Mouse (Mus musculus) kidney, postnatal 4 days (tissue): ENCODE results near the gene Cdk4.
"Not testable (repeated sequence)": the region's sequence is repeated elsewhere in the genome, so short reads cannot be mapped to it uniquely, and the experiment has no call there.

Experiments
- DNase-seq, 2 experiments: peaks; one replicate each; pipeline ENCODE4 v3.0.0; 2021; ENCODE audit warnings: mixed read lengths in 2 of 2

Cdk4 gene

GRCm38 (mm10) chr10:127058161-127058560, 5.2 kb upstream of the Cdk4 start:
- DNase-seq: peak; percentile 89 to 90

GRCm38 (mm10) chr10:127058708-127059107, 4.6 kb upstream of the Cdk4 start:
- no peak for DNase-seq

GRCm38 (mm10) chr10:127059174-127059967, 4.0 kb upstream of the Cdk4 start:
- DNase-seq: peak; percentile 41 to 62

GRCm38 (mm10) chr10:127059968-127060916, 3.1 kb upstream of the Cdk4 start, which contains the start of gene March9:
TSS of gene March9 (minus strand) at chr10:127060184.
- peak; percentile 79 to 86 for DNase-seq

- no peak for DNase-seq
These were observed 2.2 kb upstream of the Cdk4 start for GRCm38 (mm10) chr10:127061085-127061484.

GRCm38 (mm10) chr10:127061513-127061912, 1.8 kb upstream of the Cdk4 start:
- no peak for DNase-seq

GRCm38 (mm10) chr10:127062101-127062500, 1.2 kb upstream of the Cdk4 start:
- DNase-seq: not testable (repeated sequence)

GRCm38 (mm10) chr10:127062503-127062902, 831 bp upstream of the Cdk4 start:
- no peak for DNase-seq

GRCm38 (mm10) chr10:127063913-127064870, 858 bp downstream of the Cdk4 start:
- DNase-seq: no peak

GRCm38 (mm10) chr10:127065981-127066380, 2.6 kb downstream of the Cdk4 start:
- DNase-seq: no peak

GRCm38 (mm10) chr10:127066519-127067018, 3.2 kb downstream of the Cdk4 start:
- DNase-seq: no peak

- no peak for DNase-seq
These were observed 5.2 kb downstream of the Cdk4 start for GRCm38 (mm10) chr10:127068360-127069038.

GRCm38 (mm10) chr10:127069281-127070189, 6.2 kb downstream of the Cdk4 start:
- no peak for DNase-seq

- DNase-seq: peak; percentile 88 to 93
These were observed 7.1 kb downstream of the Cdk4 start, which contains the start of gene Tspan31 for GRCm38 (mm10) chr10:127070190-127071121. TSS of gene Tspan31 (minus strand) at chr10:127070264.

- DNase-seq: no peak
These were observed 7.9 kb downstream of the Cdk4 start for GRCm38 (mm10) chr10:127071203-127071602.

- not testable (repeated sequence) for DNase-seq
These were observed 8.9 kb downstream of the Cdk4 start for GRCm38 (mm10) chr10:127072270-127072669.

GRCm38 (mm10) chr10:127072969-127073368, 9.6 kb downstream of the Cdk4 start:
- DNase-seq: not testable (repeated sequence)

- no peak for DNase-seq
These were observed 10.6 kb downstream of the Cdk4 start for GRCm38 (mm10) chr10:127073981-127074380.

GRCm38 (mm10) chr10:127075080-127075479, 11.7 kb downstream of the Cdk4 start, which contains the start of gene Agap2:
TSS of gene Agap2 (plus strand) at chr10:127075284.
- DNase-seq: no peak
